Mouse (Mus musculus): ENCODE measurements around the gene Rgs3. TPM values are rescaled to one million over a fixed set of nuclear protein-coding genes. Genes with fewer than 3 reads are reported as not detected.

The Rgs3 gene
- total RNA-seq, 2 experiments from 2014 or later, result 45.0 to 46.1 TPM

GRCm38 (mm10) chr4:62544801-62545200 lies 14.8 kb upstream of the Rgs3 start:
- no peak for ATAC-seq (ENCODE audit: poor library complexity, severe bottlenecking)

GRCm38 (mm10) chr4:62551966-62552365 lies 7.7 kb upstream of the Rgs3 start:
- no peak for ATAC-seq (ENCODE audit: poor library complexity, severe bottlenecking)

GRCm38 (mm10) chr4:62557436-62557835 lies 2.2 kb upstream of the Rgs3 start:
- ATAC-seq (ENCODE audit: poor library complexity, severe bottlenecking), result no peak

DNA sequence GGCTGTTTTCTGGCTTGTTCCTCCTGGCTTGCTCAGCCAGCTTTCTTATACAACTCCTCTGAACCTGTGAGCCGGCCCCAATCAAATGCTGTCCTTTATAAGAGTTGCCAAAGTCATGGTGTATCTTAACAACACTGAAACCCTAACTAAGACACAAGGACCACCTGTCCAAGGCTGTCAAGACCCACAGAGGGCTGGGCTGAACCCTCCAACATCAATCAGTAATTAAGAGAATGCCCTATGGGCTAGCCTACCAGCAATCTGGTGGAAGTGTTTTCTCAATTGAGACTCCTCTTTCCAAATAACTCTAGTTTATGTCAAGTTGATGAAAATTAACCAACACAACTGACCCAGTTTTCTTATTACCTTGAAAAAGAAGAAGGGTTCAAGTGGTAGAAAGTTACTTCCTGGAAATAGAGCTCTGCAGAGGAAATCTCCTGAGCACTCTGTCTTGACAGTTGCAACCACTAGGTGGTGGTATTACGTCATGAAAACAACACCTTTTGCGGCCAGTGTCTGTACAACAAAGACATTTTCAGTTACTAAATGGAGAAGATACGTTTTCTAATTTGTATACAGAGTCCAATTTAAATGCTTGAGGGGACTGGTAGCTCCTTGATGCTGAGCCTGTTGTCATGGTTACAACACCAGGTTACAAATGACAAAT lies 1.4 kb downstream of the Rgs3 start:
- peak; percentile 97 for ATAC-seq (ENCODE audit: poor library complexity, severe bottlenecking)

- ATAC-seq (ENCODE audit: poor library complexity, severe bottlenecking), result peak; percentile 19; the same call in 1 of the 2 replicates
Measured at GRCm38 (mm10) chr4:62561630-62562001, 2.0 kb downstream of the Rgs3 start.

GRCm38 (mm10) chr4:62562006-62562405 lies 2.4 kb downstream of the Rgs3 start:
- ATAC-seq (ENCODE audit: poor library complexity, severe bottlenecking), result 0 out of 2 replicates have a peak, but pooled peaks have one; percentile 31

- no peak for ATAC-seq (ENCODE audit: poor library complexity, severe bottlenecking)
Measured at GRCm38 (mm10) chr4:62566530-62566929, 6.9 kb downstream of the Rgs3 start.

- ATAC-seq (ENCODE audit: poor library complexity, severe bottlenecking), result no peak
Measured at GRCm38 (mm10) chr4:62567696-62568095, 8.0 kb downstream of the Rgs3 start.

DNA sequence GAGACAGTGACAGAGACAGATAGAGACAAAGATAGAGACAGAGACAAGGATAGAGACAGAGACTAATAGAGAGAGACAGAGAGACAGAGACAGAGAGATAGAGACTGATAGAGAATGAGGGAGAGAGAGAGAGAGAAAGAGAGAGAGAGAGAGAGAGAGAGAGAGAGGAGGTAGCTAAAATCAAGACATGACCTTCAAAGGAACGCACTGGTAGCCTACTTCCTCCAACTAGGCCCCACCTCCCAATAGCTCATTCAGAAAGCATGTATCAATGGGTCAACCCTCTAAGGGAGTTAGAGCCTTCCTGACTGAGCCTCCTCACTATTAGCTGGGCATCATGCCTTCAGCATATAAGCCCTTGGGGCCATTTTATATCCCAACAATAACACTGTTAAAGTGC lies 8.7 kb downstream of the Rgs3 start:
- ATAC-seq (ENCODE audit: poor library complexity, severe bottlenecking), result no peak

DNA sequence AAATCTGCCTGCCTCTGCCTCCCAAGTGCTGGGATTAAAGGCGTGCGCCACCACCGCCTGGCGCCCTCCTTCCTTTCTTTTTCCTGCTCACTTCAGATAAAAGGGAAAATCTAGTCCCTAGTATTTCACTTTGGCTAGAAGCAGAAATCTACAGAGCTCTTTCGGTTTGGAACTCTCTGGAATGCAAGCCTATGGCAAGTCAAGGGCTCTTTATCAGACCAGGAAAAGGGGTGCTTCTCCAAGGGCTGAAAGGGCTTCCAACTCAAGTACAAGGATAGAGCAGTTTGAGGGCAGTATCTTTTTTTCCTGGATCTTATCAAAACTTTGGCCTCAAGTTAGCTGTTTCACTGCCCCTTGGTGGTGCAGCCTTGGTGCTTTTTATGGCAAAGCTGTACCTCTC lies 10.0 kb downstream of the Rgs3 start:
- no peak for ATAC-seq (ENCODE audit: poor library complexity, severe bottlenecking)

GRCm38 (mm10) chr4:62570029-62570428 lies 10.4 kb downstream of the Rgs3 start:
- no peak for ATAC-seq (ENCODE audit: poor library complexity, severe bottlenecking)

GRCm38 (mm10) chr4:62582365-62583264 lies 23.0 kb downstream of the Rgs3 start:
- ATAC-seq (ENCODE audit: poor library complexity, severe bottlenecking), result peak; percentile 15; the same call in 1 of the 2 replicates

- ATAC-seq (ENCODE audit: poor library complexity, severe bottlenecking), result peak; percentile 43
Measured at GRCm38 (mm10) chr4:62583265-62584092, 23.8 kb downstream of the Rgs3 start.

GRCm38 (mm10) chr4:62587067-62587466 lies 27.4 kb downstream of the Rgs3 start:
- no peak for ATAC-seq (ENCODE audit: poor library complexity, severe bottlenecking)

DNA sequence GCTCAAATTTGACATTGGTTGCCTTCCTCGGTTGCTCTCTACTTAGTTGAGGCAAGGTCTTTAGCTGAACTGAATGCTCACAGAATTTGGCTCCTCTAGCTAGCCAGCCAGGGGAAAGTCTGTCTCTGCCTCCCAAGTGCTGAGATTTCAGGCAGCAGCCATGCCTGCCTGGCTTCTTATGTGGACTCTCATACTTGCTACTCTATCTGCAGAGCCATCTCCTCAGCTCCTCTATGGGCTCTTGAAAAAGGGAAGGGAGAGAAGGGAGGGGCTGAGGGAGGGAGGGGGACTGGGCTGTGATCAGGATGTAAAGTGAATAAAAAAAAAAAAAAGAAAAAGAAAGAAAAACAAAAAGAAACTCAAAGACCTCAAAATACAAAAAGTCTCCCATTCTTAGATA lies 31.2 kb downstream of the Rgs3 start:
- ATAC-seq (ENCODE audit: poor library complexity, severe bottlenecking), result no peak

DNA sequence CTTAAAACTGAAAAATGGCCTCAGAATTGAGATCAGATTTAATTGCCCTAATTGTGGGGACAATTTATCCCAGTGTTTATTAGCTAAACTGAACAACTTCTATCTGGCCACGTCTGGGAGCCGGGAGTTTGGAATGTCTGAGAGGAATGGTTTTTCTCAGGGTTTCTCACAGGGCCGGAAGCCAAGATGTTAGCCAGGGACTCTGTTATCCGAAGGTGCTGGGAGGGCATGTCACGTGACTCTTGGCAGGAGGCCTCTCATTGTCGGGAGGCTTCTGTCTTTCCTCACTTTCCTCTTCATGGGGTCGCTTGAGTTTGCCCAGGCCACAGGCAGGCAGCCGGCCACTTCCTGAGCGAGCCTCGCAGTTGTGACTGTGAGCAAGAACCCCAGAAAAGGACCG lies 31.7 kb downstream of the Rgs3 start:
- ATAC-seq (ENCODE audit: poor library complexity, severe bottlenecking), result no peak

DNA sequence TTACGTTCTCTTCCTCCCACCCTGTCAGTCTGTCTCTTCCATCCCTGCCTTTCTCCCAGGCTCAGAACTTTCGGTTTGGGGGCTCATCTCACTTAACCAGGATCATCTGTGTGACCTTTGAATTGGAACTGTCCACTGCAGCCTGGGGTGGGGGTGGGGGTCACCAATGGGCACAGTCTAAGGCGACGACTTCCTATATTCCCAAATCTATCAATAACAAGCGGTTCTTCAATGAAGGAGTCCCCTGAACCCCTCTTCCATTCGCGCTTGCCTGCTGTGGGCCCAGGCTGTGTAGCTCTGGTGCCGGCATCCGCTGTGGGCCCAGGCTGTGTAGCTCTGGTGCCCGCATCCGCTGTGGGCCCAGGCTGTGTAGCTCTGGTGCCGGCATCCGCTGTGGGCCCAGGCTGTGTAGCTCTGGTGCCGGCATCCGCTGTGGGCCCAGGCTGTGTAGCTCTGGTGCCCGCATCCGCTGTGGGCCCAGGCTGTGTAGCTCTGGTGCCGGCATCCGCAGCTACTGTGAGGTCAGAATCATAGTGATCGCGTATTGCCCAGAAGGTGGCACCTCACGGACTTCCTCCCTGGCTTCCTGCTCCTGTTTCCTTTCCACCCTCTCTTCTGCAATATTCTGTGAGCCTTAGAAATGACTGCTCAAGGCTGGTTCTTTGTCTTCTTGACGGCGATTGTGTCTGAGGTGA lies 34.0 kb downstream of the Rgs3 start:
- peak; percentile 93 for ATAC-seq (ENCODE audit: poor library complexity, severe bottlenecking)

DNA sequence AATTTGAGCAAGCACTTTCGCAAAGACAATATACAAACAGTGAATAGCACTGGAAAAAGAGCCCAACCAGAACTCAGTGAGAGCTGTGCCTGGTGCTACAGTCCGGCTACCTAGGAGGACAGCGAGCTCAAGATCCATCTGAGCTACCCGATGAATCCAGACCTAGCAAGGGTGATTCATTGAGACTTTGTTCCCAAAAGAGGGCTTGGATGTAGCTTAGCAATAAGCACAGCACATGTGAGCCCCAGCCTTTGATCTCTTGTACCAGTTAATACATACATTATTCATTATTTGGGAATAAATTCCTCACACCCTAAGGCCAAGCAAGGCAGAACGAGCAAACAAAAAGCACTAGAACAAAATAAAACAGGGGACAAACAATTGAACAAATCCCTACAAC lies 34.8 kb downstream of the Rgs3 start:
- ATAC-seq (ENCODE audit: poor library complexity, severe bottlenecking), result no peak

DNA sequence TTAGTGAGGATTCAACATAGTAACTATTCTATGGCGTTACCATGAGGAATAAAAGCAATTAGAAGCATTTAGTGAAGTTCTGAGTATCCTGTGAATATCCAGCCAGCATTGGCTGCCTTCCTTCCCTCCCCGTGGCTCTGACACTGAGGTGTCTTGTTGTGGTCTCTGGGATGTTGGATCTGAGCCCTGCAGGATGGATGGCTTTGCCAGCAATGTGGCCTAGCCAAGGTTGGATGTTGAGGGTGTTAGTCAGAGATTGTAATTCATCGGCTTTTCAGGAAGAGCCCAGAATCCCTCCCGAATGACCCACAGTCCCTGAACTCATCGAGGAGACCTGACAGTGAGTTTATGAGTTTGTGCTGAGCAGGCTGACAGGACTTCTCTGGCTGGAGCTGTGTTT lies 36.4 kb downstream of the Rgs3 start:
- ATAC-seq (ENCODE audit: poor library complexity, severe bottlenecking), result no peak

GRCm38 (mm10) chr4:62600549-62600948 lies 40.9 kb downstream of the Rgs3 start:
- ATAC-seq (ENCODE audit: poor library complexity, severe bottlenecking), result peak; percentile 54; the same call in 1 of the 2 replicates

GRCm38 (mm10) chr4:62603607-62604006 lies 44.0 kb downstream of the Rgs3 start:
- no peak for ATAC-seq (ENCODE audit: poor library complexity, severe bottlenecking)
